In the genomic region with DNA sequence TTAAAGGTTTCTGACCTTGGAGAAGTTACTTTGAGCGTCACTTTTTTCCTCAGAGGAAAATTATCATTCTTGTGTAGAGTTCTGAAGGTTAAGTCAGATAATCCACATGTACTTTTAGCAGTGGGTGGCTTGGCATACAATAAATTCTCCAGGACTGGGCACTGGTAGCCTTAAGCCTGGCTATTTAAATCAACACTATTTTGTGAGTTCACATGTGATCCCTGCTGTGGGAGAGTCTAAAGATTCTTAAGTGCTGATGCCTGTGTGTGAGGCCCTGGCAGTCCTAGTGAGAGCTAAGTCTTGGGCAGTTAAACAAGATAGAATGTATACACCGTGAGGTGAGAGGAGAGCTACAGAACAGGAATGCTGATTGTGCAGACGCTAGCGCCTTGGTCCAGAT, we compare ENCODE assay signal across 9 mouse cellular contexts. TPM values are rescaled to one million over a fixed set of nuclear protein-coding genes. Genes with fewer than 3 reads are reported as not detected.
DNase-seq lines count a peak whose midpoint lies in the region; ATAC-seq and TF ChIP-seq lines count a peak whose summit lies in the region.
"Had no signal": no experiment of that assay in that cellular context is flagged by ENCODE, and none has a peak within 500 bp of the region (broad histone marks: within the 10 kb centered on the region; RNA-seq: fewer than 3 reads in every experiment).

No protein-coding gene starts in this region.

- peak overlapping the region; percentile 28 for H3K4me3 ChIP-seq in kidney, adult 2 months (ENCODE audit: insufficient read depth, low read depth, low read length)
- peak overlapping the region; percentile 88 for H3K4me3 ChIP-seq in hindbrain, embryonic 12.5 days
- H3K4me3 ChIP-seq in midbrain, embryonic 13.5 days (replicated peaks), result peak overlapping the region; percentile 98

- H3K27me3 ChIP-seq in kidney, adult 2 months (replicated peaks; ENCODE audit: control insufficient read depth, insufficient read depth, low read length), result no peaks in the 10 kb centered on the region
- no peaks in the 10 kb centered on the region for H3K27me3 ChIP-seq in hindbrain, embryonic 12.5 days
- 0 out of 2 replicates have a peak, but pooled peaks cover 3% of the 10 kb centered on the region for H3K27me3 ChIP-seq in midbrain, embryonic 13.5 days

- peak overlapping the region; percentile 98 for H3K9ac ChIP-seq in hindbrain, embryonic 12.5 days
- H3K9ac ChIP-seq in midbrain, embryonic 13.5 days (replicated peaks), result peak overlapping the region; percentile 99

- no peaks in the 10 kb centered on the region for H3K9me3 ChIP-seq in hindbrain, embryonic 12.5 days (replicated peaks)
- H3K9me3 ChIP-seq in midbrain, embryonic 13.5 days, result no peaks in the 10 kb centered on the region

- H3K4me2 ChIP-seq in hindbrain, embryonic 12.5 days (replicated peaks), result peak overlapping the region; percentile 65
- H3K4me2 ChIP-seq in midbrain, embryonic 13.5 days (replicated peaks), result peak overlapping the region; percentile 72

- peak overlapping the region; percentile 35; the same call in 1 of the 2 replicates for H3K27ac ChIP-seq in kidney, adult 2 months (ENCODE audit: insufficient read depth, low read depth, low read length)
- H3K27ac ChIP-seq in hindbrain, embryonic 12.5 days, result no peak overlapping the region
- H3K27ac ChIP-seq in midbrain, embryonic 13.5 days, result no peak overlapping the region

- no peak for TF ChIP-seq POLR2A in kidney, adult 2 months (IDR thresholded peaks at IDR 0.05; ENCODE audit: low read depth, low read length)
- TF ChIP-seq POLR2A in brain, embryonic 14.5 days (IDR thresholded peaks at IDR 0.05; ENCODE audit: borderline replicate concordance, extremely low read depth, insufficient read depth, insufficient read length, poor library complexity, severe bottlenecking), result no peak

- ATAC-seq in hindbrain, embryonic 12.5 days (ENCODE audit: low FRiP score), result no peak
- no peak for ATAC-seq in midbrain, embryonic 13.5 days

- intact Hi-C loops in left cerebral cortex, postnatal 25 days (cut with DNase I), result no loop called here

- 29% methylated on average over 4 of the region's 4 CpGs for WGBS in kidney, adult 2 months
- 54% methylated on average over 4 of the region's 4 CpGs for WGBS in hindbrain, embryonic 12.5 days
- 39% methylated on average over 4 of the region's 4 CpGs for WGBS in midbrain, embryonic 13.5 days

- no peaks in the 10 kb centered on the region for H3K36me3 ChIP-seq in kidney, adult 2 months (ENCODE audit: control insufficient read depth, insufficient read depth, low read length)
- H3K36me3 ChIP-seq in hindbrain, embryonic 12.5 days, result no peaks in the 10 kb centered on the region
- H3K36me3 ChIP-seq in midbrain, embryonic 13.5 days, result no peaks in the 10 kb centered on the region

- no peak for TF ChIP-seq CTCF in kidney, adult 2 months (conservative IDR thresholded peaks at IDR 0.05; ENCODE audit: insufficient read depth, insufficient read length, low read depth, low read length)
- no peak for TF ChIP-seq CTCF in brain, embryonic 14.5 days (IDR thresholded peaks at IDR 0.05; ENCODE audit: borderline replicate concordance, extremely low read depth, insufficient read depth, insufficient read length)

- DNase-seq in kidney, adult 2 months, result peak; percentile 11
- DNase-seq in kidney, adult 11 months, result no peak
- DNase-seq in brain, embryonic 14.5 days (ENCODE audit: low read depth), result peak; percentile 37
- DNase-seq in urinary bladder, postnatal 36 days (ENCODE audit: low spot score in 2 of 2), result no peak
- DNase-seq in layer of hippocampus, adult 9-10 months (ENCODE audit: low spot score), result no peak
- DNase-seq in left cerebral cortex, postnatal 25 days (ENCODE audit: low spot score in 2 of 2), result no peak

- H3K4me1 ChIP-seq in kidney, adult 2 months (ENCODE audit: control insufficient read depth, insufficient read depth, low read length), result peaks cover 13% of the 10 kb centered on the region; the same call in 1 of the 2 replicates
- peaks cover 24% of the 10 kb centered on the region for H3K4me1 ChIP-seq in hindbrain, embryonic 12.5 days
- H3K4me1 ChIP-seq in midbrain, embryonic 13.5 days (replicated peaks), result peaks cover 31% of the 10 kb centered on the region

RNA-seq across cellular contexts. Expression of gene Slain2, which starts 1.9 kb away (rescaled TPM):
- polyA plus RNA-seq in kidney, adult 2 months (2012; rRNA removed), result 23.4 and 24.3 TPM in 2 replicates
- 22.7 and 31.0 TPM in 2 replicates for polyA plus RNA-seq in brain, embryonic 14.5 days (2012; rRNA removed)
- 27.7 and 30.9 TPM in 2 replicates for polyA plus RNA-seq in hindbrain, embryonic 12.5 days (2016; fragmentation: Nextera tagmentation; extraction: Ambion mirVana)
- polyA plus RNA-seq in midbrain, embryonic 13.5 days (2015; fragmentation: Nextera tagmentation; extraction: Ambion mirVana), result 17.5 and 18.1 TPM in 2 replicates
- 10 to 100 TPM; 21.2 to 21.5 TPM for total RNA-seq in left cerebral cortex, postnatal 25 days (2021)

RNA-seq across cellular contexts. Expression of gene Tec, which starts 47.8 kb away (rescaled TPM):
- polyA plus RNA-seq in kidney, adult 2 months (2012; rRNA removed), result 7.8 and 8.1 TPM in 2 replicates
- 2.9 and 3.9 TPM in 2 replicates for polyA plus RNA-seq in brain, embryonic 14.5 days (2012; rRNA removed)
- polyA plus RNA-seq in hindbrain, embryonic 12.5 days (2016; fragmentation: Nextera tagmentation; extraction: Ambion mirVana), result 6.5 and 7.8 TPM in 2 replicates
- polyA plus RNA-seq in midbrain, embryonic 13.5 days (2015; fragmentation: Nextera tagmentation; extraction: Ambion mirVana), result 4.0 and 5.1 TPM in 2 replicates
- 1 to 10 TPM; 3.0 to 3.7 TPM for total RNA-seq in left cerebral cortex, postnatal 25 days (2021)

RNA-seq across cellular contexts. Expression of gene Gm10135, which starts 58.5 kb away (rescaled TPM):
- polyA plus RNA-seq in kidney, adult 2 months (2012; rRNA removed), result not detected in 2 replicates
- not detected in 2 replicates for polyA plus RNA-seq in brain, embryonic 14.5 days (2012; rRNA removed)
- not detected in 2 replicates for polyA plus RNA-seq in hindbrain, embryonic 12.5 days (2016; fragmentation: Nextera tagmentation; extraction: Ambion mirVana)
- polyA plus RNA-seq in midbrain, embryonic 13.5 days (2015; fragmentation: Nextera tagmentation; extraction: Ambion mirVana), result not detected in 2 replicates
- total RNA-seq in left cerebral cortex, postnatal 25 days (2021), result not detected
- polyA plus RNA-seq: gonadal fat pad, adult 2 months had no signal

Comparison
In these comparisons a context has a peak if more than half of its experiments do, and no peak if none do; other contexts are left out.
1. DNase-seq: peak in kidney, adult 2 months (single experiment) and brain, embryonic 14.5 days (single experiment); none in kidney, adult 11 months (single experiment), urinary bladder, postnatal 36 days (0 of 2), layer of hippocampus, adult 9-10 months (single experiment) and left cerebral cortex, postnatal 25 days (0 of 2).
2. H3K4me3 ChIP-seq: peak in every context shown above with its lines; median percentile 98 in midbrain, embryonic 13.5 days; 88 in hindbrain, embryonic 12.5 days; 28 in kidney, adult 2 months.